Mouse (Mus musculus) heart, postnatal 0 days (tissue): ENCODE data around the gene Gpr162.

Experiments used
- CTCF ChIP-seq: IDR thresholded peaks from 2 replicates; pipeline ENCODE4 v1.5.1; 2016; ENCODE audit warnings: antibody characterized with exemption, control low read depth, low read depth
- EP300 ChIP-seq: IDR thresholded peaks from 2 replicates; pipeline ENCODE4 v1.6.1; 2016; ENCODE audit warnings: antibody characterized with exemption, low read depth

GRCm38 (mm10) chr6:124828101-124828592, 35.6 kb downstream of the Gpr162 start:
- TF ChIP-seq CTCF: no peak; the same call in 1 of the 2 replicates
- no peak for TF ChIP-seq EP300
